Mouse (Mus musculus) midbrain, embryonic 14.5 days (tissue): ENCODE results near the gene Calr. TPM values are rescaled to one million over a fixed set of nuclear protein-coding genes. Genes with fewer than 3 reads are reported as not detected.

Experiments
- ATAC-seq: fragments of 200-750 bp; cut with Nextera tagmentation; 2 replicates; pipeline ENCODE4 v1.8.0; 2017; ENCODE audit warnings: moderate number of reproducible peaks, moderate library complexity; ENCODE audit not compliant: low FRiP score, low TSS enrichment
- DNase-seq: peaks from one replicate; pipeline ENCODE4 v3.0.0-alpha.2; 2015
- H3K27ac ChIP-seq: fragments of 300-500 bp; sonication (generic); replicated peaks from 2 replicates; pipeline ENCODE4 v1.5.1; 2014; ENCODE audit warnings: mild to moderate bottlenecking, low read depth, low read length, moderate library complexity
- H3K27me3 ChIP-seq: fragments of 300-500 bp; sonication (generic); 2 replicates; pipeline ENCODE4 v1.6.1; 2014; ENCODE audit warnings: low read length, control low read depth, mixed read lengths; ENCODE audit not compliant: control insufficient read depth, insufficient read depth
- H3K36me3 ChIP-seq: fragments of 300-500 bp; sonication (generic); 2 replicates; pipeline ENCODE4 v1.6.1; 2014; ENCODE audit warnings: low read length, control low read depth; ENCODE audit not compliant: control insufficient read depth, insufficient read depth
- H3K4me1 ChIP-seq: fragments of 300-500 bp; sonication (generic); 2 replicates; pipeline ENCODE4 v1.6.1; 2014; ENCODE audit warnings: mild to moderate bottlenecking, antibody characterized with exemption, low read length, control low read depth; ENCODE audit not compliant: control insufficient read depth, insufficient read depth
- H3K4me2 ChIP-seq: fragments of 300-500 bp; sonication (generic); 2 replicates; pipeline ENCODE4 v1.6.1; 2014; ENCODE audit warnings: mild to moderate bottlenecking, low read length, moderate library complexity
- H3K4me3 ChIP-seq: fragments of 300-500 bp; sonication (generic); replicated peaks from 2 replicates; pipeline ENCODE4 v1.5.1; 2014; ENCODE audit warnings: low read depth, low read length
- H3K9ac ChIP-seq: fragments of 300-500 bp; sonication (generic); replicated peaks from 2 replicates; pipeline ENCODE4 v1.6.1; 2014; ENCODE audit warnings: mild to moderate bottlenecking, low read length, moderate library complexity
- H3K9me3 ChIP-seq: fragments of 300-500 bp; sonication (generic); 2 replicates; pipeline ENCODE4 v1.6.1; 2016; ENCODE audit warnings: low read length, control low read depth, mixed read lengths; ENCODE audit not compliant: control insufficient read depth
- WGBS: fragments of 180-500 bp; shearing (Covaris S2); extraction: QIAGEN DNeasy Blood & Tissue Kit; methylation state at CpG from one replicate; pipeline ENCODE4 v1.1.7; 2014; 5-methylcytosine and 5-hydroxymethylcytosine counted together
- polyA plus RNA-seq: library from polyadenylated mRNA; unstranded; fragments of >200 nt; fragmentation: Nextera tagmentation; extraction: Ambion mirVana; gene quantifications from 2 replicates; pipeline ENCODE4 v1.2.1, GENCODE M21; 2014

The Calr gene
- polyA plus RNA-seq, 1 experiment from 2014 or later, result 525 TPM

DNA sequence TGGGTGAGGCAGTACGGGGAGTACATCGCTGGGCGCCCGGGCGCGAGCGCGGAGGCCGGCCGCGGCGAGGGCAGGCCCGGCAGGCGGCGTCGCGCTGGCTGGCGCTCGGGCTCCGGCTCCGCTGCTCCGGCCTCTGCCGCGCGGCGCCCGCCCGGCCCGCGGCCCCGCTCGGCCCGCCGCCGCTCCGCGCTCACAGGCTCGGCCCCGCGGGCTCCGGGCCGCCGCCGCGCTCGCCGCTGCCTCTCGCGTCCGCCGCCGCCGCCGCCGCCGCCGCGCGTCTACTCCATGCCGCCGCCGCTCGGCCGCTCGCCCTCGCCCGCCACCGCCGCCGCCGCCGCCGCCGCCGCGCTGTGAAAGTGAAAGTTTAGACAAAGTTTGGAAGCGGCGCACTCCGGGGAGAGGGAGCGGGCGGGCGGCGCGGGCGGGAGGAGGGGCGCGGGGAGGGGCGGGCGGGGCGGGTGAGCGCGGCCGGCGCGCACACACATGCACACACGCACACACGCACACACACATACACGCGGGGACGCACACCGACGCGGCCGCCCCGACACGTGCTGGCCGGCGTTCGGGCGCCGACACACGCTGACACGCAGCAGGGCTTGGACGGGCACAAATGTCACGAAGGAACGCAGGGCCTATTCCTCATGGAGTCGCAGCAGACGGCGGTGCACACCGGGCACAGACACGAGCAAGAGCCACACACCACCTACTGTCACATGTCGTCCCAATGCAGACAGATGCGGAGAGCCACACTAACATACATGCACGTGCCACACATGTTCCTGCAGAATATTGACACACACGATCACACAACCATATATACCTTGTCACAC, 46.5 kb downstream of the Calr start, which contains the start of gene Nfix:
Gene Nfix (minus strand): TSS at position 346 of the 833 bp plus-strand sequence.
- ATAC-seq, result peak; percentile 32; the same call in 1 of the 2 replicates
- WGBS, result 1% methylated on average over 104 of the region's 125 CpGs
- no peaks in the 10 kb centered on the region for H3K9me3 ChIP-seq
- 0 out of 2 replicates have a peak, but pooled peaks cover 3% of the 10 kb centered on the region for H3K36me3 ChIP-seq
- peak within 1 kb of the TSS; percentile 71 for H3K9ac ChIP-seq
- 0 out of 2 replicates have a peak, but pooled peaks cover 6% of the 10 kb centered on the region for H3K4me1 ChIP-seq
- H3K4me2 ChIP-seq, result peak within 1 kb of the TSS; percentile 97
- H3K4me3 ChIP-seq, result peak within 1 kb of the TSS; percentile 41
- DNase-seq, result peak; percentile 73
- H3K27ac ChIP-seq, result peak within 1 kb of the TSS; percentile 79
- peaks cover 70% of the 10 kb centered on the region for H3K27me3 ChIP-seq

DNA sequence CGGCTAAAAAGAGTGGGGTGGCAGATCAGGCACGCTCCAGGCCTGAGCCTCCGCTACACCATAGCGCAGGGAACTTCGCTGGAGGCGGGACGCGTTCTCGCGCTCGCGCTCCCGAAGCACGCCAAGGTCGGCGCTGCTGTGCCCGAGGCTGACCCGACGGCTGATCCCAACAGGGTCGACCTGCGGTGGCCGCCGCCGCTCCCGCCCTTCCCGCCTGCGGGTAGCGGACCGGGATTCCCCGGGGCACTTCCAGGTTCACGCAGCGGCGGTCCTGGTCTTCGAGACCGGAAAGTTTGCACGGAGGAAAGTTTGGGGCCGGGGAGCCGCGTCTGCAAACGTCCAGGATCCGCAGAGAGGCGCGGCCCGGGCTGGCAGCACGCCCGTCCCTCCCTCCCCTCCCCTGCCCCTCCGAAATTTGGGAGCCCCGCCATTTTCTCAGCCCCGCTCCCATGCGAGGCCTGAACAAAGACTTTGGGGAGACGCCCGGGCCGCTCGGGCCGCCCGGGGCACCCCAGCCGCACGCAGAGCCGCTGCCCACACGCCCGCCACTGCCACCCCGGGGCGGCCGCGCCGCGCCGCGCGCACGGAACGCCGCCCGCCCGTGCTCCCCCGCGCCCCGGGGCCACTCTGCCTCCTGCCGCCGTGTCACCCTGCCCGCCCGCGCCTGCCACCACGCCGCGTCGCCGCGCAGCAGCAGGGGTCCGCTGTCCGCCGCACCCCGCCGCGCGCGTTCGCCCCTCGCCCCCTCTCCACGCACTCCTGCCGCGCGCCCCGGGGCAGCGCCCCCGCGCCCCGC, 47.4 kb downstream of the Calr start:
- peak overlapping the region; percentile 97 for H3K4me2 ChIP-seq
- peak; percentile 15; the same call in 1 of the 2 replicates for ATAC-seq
- WGBS, result under 1% methylated on average over 101 of the region's 108 CpGs
- H3K9ac ChIP-seq, result peak overlapping the region; percentile 71
- H3K4me1 ChIP-seq, result peaks cover 11% of the 10 kb centered on the region; the same call in 1 of the 2 replicates
- peaks cover 73% of the 10 kb centered on the region for H3K27me3 ChIP-seq
- peak overlapping the region; percentile 79 for H3K27ac ChIP-seq
- DNase-seq, result peak; percentile 64
- H3K9me3 ChIP-seq, result no peaks in the 10 kb centered on the region
- H3K36me3 ChIP-seq, result 0 out of 2 replicates have a peak, but pooled peaks cover 3% of the 10 kb centered on the region
- H3K4me3 ChIP-seq, result peak overlapping the region; percentile 41

DNA sequence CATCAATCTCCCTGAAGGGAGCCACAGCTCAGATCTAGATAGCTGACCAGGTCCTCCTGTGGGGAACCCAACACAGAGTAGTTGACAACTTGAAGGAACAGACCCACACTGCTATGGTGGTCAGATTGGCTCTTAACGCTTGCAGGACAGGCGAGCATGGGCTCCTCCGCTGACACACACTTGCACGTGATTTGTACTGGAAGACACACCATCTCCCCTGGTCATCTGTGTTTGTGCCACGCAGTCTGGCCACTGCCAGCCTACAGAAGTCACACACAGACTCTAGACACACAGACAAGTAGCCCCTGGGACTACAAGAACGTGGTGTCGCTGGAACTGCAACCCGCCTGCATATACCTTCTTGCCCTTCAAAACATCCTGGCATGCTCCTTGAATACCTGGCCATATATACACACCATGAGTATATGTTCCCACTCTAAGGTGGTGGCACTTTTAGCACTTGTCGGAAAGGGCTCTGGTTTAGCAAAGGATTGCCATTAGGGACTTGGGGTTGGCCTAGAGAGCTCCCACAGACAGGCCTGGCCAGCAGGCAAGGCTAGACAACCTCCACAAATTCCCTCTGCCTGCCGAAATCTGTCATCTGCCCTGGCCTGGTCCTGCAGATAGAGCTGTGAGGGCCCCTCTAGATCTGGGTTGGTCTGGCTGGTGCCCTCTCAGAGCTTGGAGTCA, 48.1 kb downstream of the Calr start:
- peak overlapping the region; percentile 41 for H3K4me3 ChIP-seq
- peaks cover 11% of the 10 kb centered on the region; the same call in 1 of the 2 replicates for H3K4me1 ChIP-seq
- WGBS, result 35% methylated on average over 10 of the region's 10 CpGs
- peak overlapping the region; percentile 71; the same call in 1 of the 2 replicates for H3K9ac ChIP-seq
- peak overlapping the region; percentile 97 for H3K4me2 ChIP-seq
- no peak for DNase-seq
- ATAC-seq, result no peak
- no peaks in the 10 kb centered on the region for H3K9me3 ChIP-seq
- H3K27ac ChIP-seq, result 0 out of 2 replicates have a peak overlapping the region, but pooled peaks have one; percentile 8
- H3K27me3 ChIP-seq, result peaks cover 79% of the 10 kb centered on the region
- H3K36me3 ChIP-seq, result 0 out of 2 replicates have a peak, but pooled peaks cover 3% of the 10 kb centered on the region

DNA sequence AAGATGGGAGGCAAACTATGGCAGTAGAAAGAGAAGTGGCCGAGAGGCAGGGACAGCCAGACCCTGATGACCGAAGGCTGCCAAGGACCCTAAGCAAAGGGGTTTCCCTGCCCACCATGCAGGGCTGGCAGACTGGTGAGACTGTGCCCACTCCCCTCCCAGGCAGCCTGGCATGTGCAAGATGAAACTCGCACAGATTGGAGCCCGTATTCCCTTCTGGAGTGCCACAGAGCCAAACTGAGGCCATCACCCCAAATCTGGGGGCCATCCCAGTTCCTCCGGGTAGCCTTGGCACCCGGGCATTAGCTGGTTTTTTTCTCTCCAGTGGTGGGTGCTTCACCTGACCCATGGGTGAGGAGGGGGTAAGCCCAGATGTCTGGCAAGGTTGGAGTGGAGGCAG, 48.8 kb downstream of the Calr start:
- H3K9ac ChIP-seq, result 0 out of 2 replicates have a peak overlapping the region, but pooled peaks have one; percentile 12
- 66% methylated on average over 6 of the region's 6 CpGs for WGBS

DNA sequence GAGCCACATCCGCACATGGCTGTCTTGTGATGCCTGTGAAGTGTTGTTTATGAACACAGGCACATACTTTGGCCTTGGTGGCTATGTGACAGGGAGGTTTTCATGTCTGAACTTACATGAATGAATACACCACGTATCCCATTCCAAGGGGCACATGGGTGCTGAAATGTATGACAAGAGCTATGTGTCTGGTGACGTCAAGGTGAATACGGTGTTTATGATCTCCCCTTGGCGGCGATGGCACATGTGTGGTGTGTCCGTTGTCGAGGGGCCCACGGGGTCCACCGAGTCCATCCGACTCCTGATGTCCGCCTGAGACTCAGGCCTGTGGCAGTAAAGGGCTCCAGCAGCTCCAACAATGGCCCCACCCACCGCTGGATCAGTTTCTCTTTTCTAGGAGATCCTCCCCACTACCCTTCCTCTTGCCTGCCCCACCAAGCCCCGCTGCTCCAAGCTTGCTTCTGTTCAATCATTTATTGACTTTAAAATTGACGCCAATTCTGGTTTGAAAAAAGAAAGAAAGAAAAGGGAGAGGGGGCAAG, 49.4 kb downstream of the Calr start:
- Histone ChIP-seq H3K27me3 (peaks cover 74% of the 10 kb centered on the region), H3K9me3 (no peaks in the 10 kb centered on the region), H3K4me1 (peaks cover 11% of the 10 kb centered on the region; the same call in 1 of the 2 replicates), H3K4me3 (no peak overlapping the region), H3K36me3 (0 out of 2 replicates have a peak, but pooled peaks cover 3% of the 10 kb centered on the region), H3K9ac (no peak overlapping the region), H3K27ac (no peak overlapping the region), H3K4me2 (peak overlapping the region; percentile 97)
- WGBS, result 76% methylated on average over 15 of the region's 15 CpGs
- DNase-seq (no peak), ATAC-seq (no peak)

More for the DNA sequence above, 48.8 kb downstream of the Calr start:
- Histone ChIP-seq H3K9me3 (no peaks in the 10 kb centered on the region), H3K4me1 (peaks cover 11% of the 10 kb centered on the region; the same call in 1 of the 2 replicates), H3K27me3 (peaks cover 80% of the 10 kb centered on the region), H3K36me3 (0 out of 2 replicates have a peak, but pooled peaks cover 3% of the 10 kb centered on the region), H3K4me3 (peak overlapping the region; percentile 41; the same call in 1 of the 2 replicates), H3K27ac (no peak overlapping the region), H3K4me2 (peak overlapping the region; percentile 97)
- ATAC-seq, result no peak
- no peak for DNase-seq

DNA sequence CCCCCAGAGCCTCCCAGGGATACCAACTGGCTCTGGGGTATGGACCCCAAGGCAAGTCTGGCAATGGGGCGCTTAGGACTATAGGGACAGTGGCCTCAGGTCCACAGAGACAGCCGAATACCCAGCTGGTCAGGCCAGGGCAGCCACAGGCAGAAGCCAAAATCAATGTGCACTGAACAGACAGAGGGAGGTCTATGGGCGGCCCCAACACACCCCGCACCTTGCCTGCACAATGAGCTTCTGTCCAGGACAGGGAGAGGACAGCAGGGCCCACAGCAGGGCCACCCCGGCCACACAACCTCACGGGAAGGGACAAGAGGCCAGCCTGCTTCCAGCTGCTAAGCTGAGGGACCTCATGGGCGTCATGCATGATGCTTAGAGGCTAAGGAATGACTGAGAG, 52.2 kb downstream of the Calr start:
- ATAC-seq, result no peak
- no peak for DNase-seq
- WGBS, result 35% methylated on average over 7 of the region's 7 CpGs
- H3K27ac ChIP-seq, result peak overlapping the region; percentile 76
- no peak overlapping the region for H3K4me3 ChIP-seq
- H3K4me2 ChIP-seq, result peak overlapping the region; percentile 3; the same call in 1 of the 2 replicates
- 0 out of 2 replicates have a peak, but pooled peaks cover 3% of the 10 kb centered on the region for H3K36me3 ChIP-seq
- H3K4me1 ChIP-seq, result peaks cover 11% of the 10 kb centered on the region; the same call in 1 of the 2 replicates
- no peak overlapping the region for H3K9ac ChIP-seq
- H3K27me3 ChIP-seq, result peaks cover 79% of the 10 kb centered on the region
- H3K9me3 ChIP-seq, result no peaks in the 10 kb centered on the region

DNA sequence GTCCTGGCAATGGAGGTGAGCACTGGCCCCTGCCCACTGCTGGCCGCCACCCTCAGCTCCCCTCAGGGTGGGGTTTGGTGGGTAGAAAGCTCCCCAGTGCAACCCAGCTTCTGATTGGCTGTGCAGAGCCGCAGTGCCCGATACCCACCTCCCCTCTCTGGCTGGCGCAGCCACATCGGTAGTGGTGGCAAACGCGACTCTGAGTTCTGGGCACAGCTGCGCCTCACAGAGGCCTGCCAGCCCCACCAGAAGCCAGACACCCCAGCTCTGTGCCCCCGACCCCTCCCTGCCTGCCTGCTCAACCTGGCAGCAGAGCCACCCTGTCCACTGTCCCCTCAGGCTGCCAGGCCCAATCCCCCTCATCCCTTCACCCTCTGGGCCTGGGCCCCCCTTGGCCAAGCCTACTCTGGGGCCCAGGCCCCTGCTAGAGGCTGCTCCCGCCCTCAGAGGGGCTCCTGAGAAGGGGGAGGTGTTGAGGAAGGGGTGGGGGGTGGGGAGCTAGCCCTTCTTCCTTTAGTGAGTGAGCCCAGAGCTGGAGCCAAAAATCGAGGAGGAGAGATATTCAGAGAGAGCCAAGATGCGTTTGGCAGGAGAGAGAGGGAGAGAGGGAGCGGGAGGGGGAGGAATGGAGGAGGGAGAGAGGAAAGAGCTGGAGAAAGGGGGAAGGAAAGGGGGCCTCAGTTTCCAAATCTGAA, 52.8 kb downstream of the Calr start:
- peak overlapping the region; percentile 76 for H3K27ac ChIP-seq
- H3K4me1 ChIP-seq, result peaks cover 8% of the 10 kb centered on the region; the same call in 1 of the 2 replicates
- peaks cover 84% of the 10 kb centered on the region for H3K27me3 ChIP-seq
- no peaks in the 10 kb centered on the region for H3K9me3 ChIP-seq
- H3K4me3 ChIP-seq, result no peak overlapping the region
- DNase-seq, result peak; percentile 72
- no peak overlapping the region for H3K9ac ChIP-seq
- peak; percentile 78 for ATAC-seq
- 48% methylated on average over 13 of the region's 13 CpGs for WGBS
- H3K4me2 ChIP-seq, result peak overlapping the region; percentile 21; the same call in 1 of the 2 replicates
- H3K36me3 ChIP-seq, result 0 out of 2 replicates have a peak, but pooled peaks cover 3% of the 10 kb centered on the region
